Mouse (Mus musculus) embryonic facial prominence, embryonic 14.5 days (tissue): Measurements from ENCODE around the gene Tmem198. TPM values are rescaled to one million over a fixed set of nuclear protein-coding genes. Genes with fewer than 3 reads are reported as not detected.

Source experiments
- ATAC-seq: fragments of 200-750 bp; cut with Nextera tagmentation; 2 replicates; pipeline ENCODE4 v1.8.0; 2017; ENCODE audit warnings: low read depth, moderate number of reproducible peaks, moderate TSS enrichment
- DNase-seq: peaks from one replicate; pipeline ENCODE4 v3.0.0-alpha.2; 2015; ENCODE audit warnings: low spot score
- H3K27ac ChIP-seq: fragments of 300-500 bp; sonication (generic); replicated peaks from 2 replicates; pipeline ENCODE4 v1.5.1; 2014; ENCODE audit warnings: low read depth, mild to moderate bottlenecking, low read length, moderate library complexity
- H3K27me3 ChIP-seq: fragments of 300-500 bp; sonication (generic); replicated peaks from 2 replicates; pipeline ENCODE4 v1.6.1; 2014; ENCODE audit warnings: low read length; ENCODE audit not compliant: control insufficient read depth, insufficient read depth
- H3K36me3 ChIP-seq: fragments of 300-500 bp; sonication (generic); 2 replicates; pipeline ENCODE4 v1.6.1; 2014; ENCODE audit warnings: low read length, mixed read lengths; ENCODE audit not compliant: control insufficient read depth, insufficient read depth
- H3K4me1 ChIP-seq: fragments of 300-500 bp; sonication (generic); 2 replicates; pipeline ENCODE4 v1.6.1; 2014; ENCODE audit warnings: antibody characterized with exemption, low read length; ENCODE audit not compliant: control insufficient read depth, insufficient read depth
- H3K4me2 ChIP-seq: fragments of 300-500 bp; sonication (generic); 2 replicates; pipeline ENCODE4 v1.6.1; 2014; ENCODE audit warnings: low read depth, mild to moderate bottlenecking, low read length, moderate library complexity, mixed read lengths
- H3K4me3 ChIP-seq: fragments of 300-500 bp; sonication (generic); 2 replicates; pipeline ENCODE4 v1.5.1; 2014; ENCODE audit warnings: low read depth, mild to moderate bottlenecking, low read length
- H3K9ac ChIP-seq: fragments of 300-500 bp; sonication (generic); 2 replicates; pipeline ENCODE4 v1.6.1; 2014; ENCODE audit warnings: low read depth, mild to moderate bottlenecking, low read length, moderate library complexity, mixed read lengths
- H3K9me3 ChIP-seq: fragments of 300-500 bp; sonication (generic); 2 replicates; pipeline ENCODE4 v1.6.1; 2016; ENCODE audit warnings: low read length; ENCODE audit not compliant: control insufficient read depth
- WGBS: fragments of 180-500 bp; shearing (Covaris S2); extraction: QIAGEN DNeasy Blood & Tissue Kit; methylation state at CpG from one replicate; pipeline ENCODE4 v1.1.7; 2014; 5-methylcytosine and 5-hydroxymethylcytosine counted together
- polyA plus RNA-seq: library from polyadenylated mRNA; unstranded; fragments of >200 nt; fragmentation: Nextera tagmentation; extraction: Ambion mirVana; gene quantifications from 2 replicates; pipeline ENCODE4 v1.2.1, GENCODE M21; 2014

Tmem198 gene
- polyA plus RNA-seq, 1 experiment from 2014 or later, result 1.3 TPM

DNA sequence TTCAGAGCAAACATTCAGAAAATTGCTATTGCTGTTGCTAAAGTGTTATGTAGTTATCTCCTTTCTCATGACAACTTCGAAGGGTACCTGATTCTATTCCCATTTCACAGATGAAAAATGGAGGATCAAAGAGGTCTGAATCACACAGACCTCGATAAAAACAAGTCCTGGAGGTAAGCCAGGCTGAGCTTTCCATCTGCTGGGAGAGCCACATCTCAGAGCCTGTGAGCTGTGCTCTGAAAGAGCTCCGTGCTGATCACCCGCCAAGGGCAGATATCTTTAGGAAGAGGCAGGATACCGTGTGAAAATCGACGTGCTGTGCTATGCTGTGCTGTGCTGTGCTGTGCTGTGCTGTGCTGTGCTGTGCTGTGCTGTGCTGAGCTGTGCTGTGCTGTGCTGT, 19.0 kb upstream of the Tmem198 start:
- DNase-seq, result no peak
- Histone ChIP-seq H3K36me3 (no peaks in the 10 kb centered on the region), H3K9me3 (no peaks in the 10 kb centered on the region), H3K4me2 (no peak overlapping the region), H3K4me1 (peaks cover 16% of the 10 kb centered on the region), H3K27me3 (peaks cover 31% of the 10 kb centered on the region), H3K9ac (no peak overlapping the region), H3K27ac (no peak overlapping the region), H3K4me3 (no peak overlapping the region)
- no peak for ATAC-seq
- WGBS, result 73% methylated on average over 7 of the region's 7 CpGs

DNA sequence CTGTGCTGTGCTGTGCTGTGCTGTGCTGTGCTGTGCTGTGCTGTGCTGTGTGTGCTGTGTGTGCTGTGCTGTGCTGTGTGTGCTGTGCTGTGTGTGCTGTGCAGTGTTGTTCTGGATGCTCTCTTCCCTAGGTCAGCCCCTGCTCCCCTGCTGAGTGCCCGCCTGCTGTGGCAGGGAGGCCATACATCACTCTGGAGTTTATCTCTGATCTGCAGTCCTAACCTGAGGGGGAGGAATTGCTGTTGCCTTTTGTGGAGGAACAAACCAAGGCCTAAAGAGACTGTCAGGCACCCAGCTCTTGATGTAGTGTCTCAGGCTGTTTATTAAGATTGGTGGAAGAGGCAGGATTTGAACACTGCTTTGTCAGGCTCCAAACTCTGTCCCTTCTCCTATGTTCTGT, 16.7 kb upstream of the Tmem198 start:
- H3K4me3 ChIP-seq, result no peak overlapping the region
- no peak for ATAC-seq
- H3K4me1 ChIP-seq, result peaks cover 6% of the 10 kb centered on the region
- WGBS, result 67% methylated on average over 1 of the region's 1 CpGs
- no peaks in the 10 kb centered on the region for H3K9me3 ChIP-seq
- H3K9ac ChIP-seq, result no peak overlapping the region
- H3K36me3 ChIP-seq, result no peaks in the 10 kb centered on the region
- no peak overlapping the region for H3K4me2 ChIP-seq
- H3K27ac ChIP-seq, result no peak overlapping the region
- DNase-seq, result no peak
- peaks cover 17% of the 10 kb centered on the region for H3K27me3 ChIP-seq

GRCm38 (mm10) chr1:75463652-75464204, 15.6 kb upstream of the Tmem198 start:
- H3K4me3 ChIP-seq, result no peak overlapping the region
- 83% methylated on average over 5 of the region's 5 CpGs for WGBS
- H3K9ac ChIP-seq, result no peak overlapping the region
- H3K9me3 ChIP-seq, result no peaks in the 10 kb centered on the region
- H3K36me3 ChIP-seq, result no peaks in the 10 kb centered on the region
- no peak overlapping the region for H3K27ac ChIP-seq
- peaks cover 6% of the 10 kb centered on the region for H3K4me1 ChIP-seq
- H3K27me3 ChIP-seq, result peaks cover 15% of the 10 kb centered on the region
- no peak for DNase-seq
- no peak for ATAC-seq
- no peak overlapping the region for H3K4me2 ChIP-seq

- no peaks in the 10 kb centered on the region for H3K9me3 ChIP-seq
- ATAC-seq (peak; percentile 85), DNase-seq (peak; percentile 91)
- peaks cover 4% of the 10 kb centered on the region for H3K27me3 ChIP-seq
- no peaks in the 10 kb centered on the region for H3K36me3 ChIP-seq
- peak overlapping the region; percentile 28; the same call in 1 of the 2 replicates for H3K9ac ChIP-seq
- no peak overlapping the region for H3K4me3 ChIP-seq
- 7% methylated on average over 14 of the region's 14 CpGs for WGBS
- peak overlapping the region; percentile 30 for H3K4me2 ChIP-seq
- H3K4me1 ChIP-seq, result no peaks in the 10 kb centered on the region
- H3K27ac ChIP-seq, result no peak overlapping the region
These were observed 12.0 kb upstream of the Tmem198 start for GRCm38 (mm10) chr1:75467215-75467927.

DNA sequence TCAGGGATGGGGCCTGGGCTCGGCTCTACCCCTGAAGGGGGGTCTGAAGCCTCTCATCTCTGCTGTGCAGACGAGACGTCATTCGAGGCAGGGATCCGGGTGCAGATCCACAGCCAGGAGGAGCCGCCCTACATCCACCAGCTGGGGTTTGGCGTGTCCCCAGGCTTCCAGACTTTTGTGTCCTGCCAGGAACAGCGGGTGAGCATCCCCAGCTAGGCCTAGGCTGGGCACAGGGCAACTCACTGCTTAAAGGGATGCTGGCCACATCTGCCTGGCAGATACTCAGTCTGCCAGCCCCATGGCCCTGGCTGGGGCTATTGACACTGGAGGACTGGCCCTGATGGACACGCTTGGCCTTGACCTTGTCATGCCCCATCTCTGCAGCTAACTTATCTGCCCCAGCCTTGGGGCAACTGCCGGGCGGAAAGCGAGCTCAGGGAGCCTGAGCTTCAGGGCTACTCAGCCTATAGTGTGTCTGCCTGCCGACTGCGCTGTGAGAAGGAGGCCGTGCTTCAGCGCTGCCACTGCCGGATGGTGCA, 10.0 kb upstream of the Tmem198 start:
- peaks cover 15% of the 10 kb centered on the region for H3K36me3 ChIP-seq
- H3K4me1 ChIP-seq, result no peaks in the 10 kb centered on the region
- H3K27me3 ChIP-seq, result peaks cover 4% of the 10 kb centered on the region
- DNase-seq, result no peak
- WGBS, result 72% methylated on average over 17 of the region's 17 CpGs
- H3K9me3 ChIP-seq, result no peaks in the 10 kb centered on the region
- no peak overlapping the region for H3K4me3 ChIP-seq
- H3K27ac ChIP-seq, result no peak overlapping the region
- no peak overlapping the region for H3K4me2 ChIP-seq
- no peak for ATAC-seq
- H3K9ac ChIP-seq, result no peak overlapping the region

DNA sequence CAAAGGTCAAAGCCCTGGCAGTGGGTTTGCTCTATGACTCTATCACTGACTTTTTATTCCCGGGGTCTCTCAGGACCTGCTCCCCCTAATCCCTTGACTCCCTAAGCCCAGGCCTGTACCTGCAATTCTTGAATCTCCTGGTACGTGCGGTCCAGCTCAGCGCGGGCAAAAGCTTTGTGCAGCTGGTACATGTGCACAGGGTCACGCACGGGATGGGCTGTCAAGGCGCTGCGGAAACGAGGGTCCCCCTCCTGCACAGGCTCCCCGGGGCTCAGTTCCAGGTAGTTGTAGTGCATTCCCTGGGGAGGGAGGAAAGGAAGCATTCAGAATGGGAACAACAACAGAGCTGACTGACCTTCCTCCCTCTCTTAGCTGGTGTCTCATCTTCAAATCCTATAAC, 2.9 kb upstream of the Tmem198 start:
- H3K9me3 ChIP-seq, result no peaks in the 10 kb centered on the region
- H3K36me3 ChIP-seq, result peaks cover 44% of the 10 kb centered on the region
- DNase-seq, result no peak
- H3K27me3 ChIP-seq, result peaks cover 11% of the 10 kb centered on the region; the same call in 1 of the 2 replicates
- H3K4me2 ChIP-seq, result no peak overlapping the region
- peaks cover 9% of the 10 kb centered on the region for H3K4me1 ChIP-seq
- 95% methylated on average over 11 of the region's 11 CpGs for WGBS
- H3K4me3 ChIP-seq, result no peak overlapping the region
- no peak overlapping the region for H3K27ac ChIP-seq
- H3K9ac ChIP-seq, result no peak overlapping the region
- no peak for ATAC-seq

GRCm38 (mm10) chr1:75477264-75477965, 1.9 kb upstream of the Tmem198 start:
- peak; percentile 6; the same call in 1 of the 2 replicates for ATAC-seq
- Histone ChIP-seq H3K4me3 (peak overlapping the region; percentile 80), H3K4me1 (peaks cover 9% of the 10 kb centered on the region), H3K27me3 (peaks cover 15% of the 10 kb centered on the region), H3K36me3 (peaks cover 44% of the 10 kb centered on the region), H3K4me2 (peak overlapping the region; percentile 71), H3K9me3 (no peaks in the 10 kb centered on the region), H3K9ac (no peak overlapping the region), H3K27ac (no peak overlapping the region)
- WGBS, result 17% methylated on average over 33 of the region's 35 CpGs
- peak; percentile 73 for DNase-seq

- no peak for ATAC-seq
- H3K36me3 ChIP-seq, result peaks cover 41% of the 10 kb centered on the region
- WGBS, result 30% methylated on average over 3 of the region's 3 CpGs
- H3K27me3 ChIP-seq, result peaks cover 20% of the 10 kb centered on the region
- peaks cover 9% of the 10 kb centered on the region for H3K4me1 ChIP-seq
- H3K27ac ChIP-seq, result no peak overlapping the region
- no peak for DNase-seq
- peak overlapping the region; percentile 71 for H3K4me2 ChIP-seq
- H3K9me3 ChIP-seq, result no peaks in the 10 kb centered on the region
- H3K4me3 ChIP-seq, result peak overlapping the region; percentile 80
- H3K9ac ChIP-seq, result no peak overlapping the region
These were observed 1.4 kb upstream of the Tmem198 start for GRCm38 (mm10) chr1:75477966-75478290.
